Mouse (Mus musculus): ENCODE results near the gene Slc9a3r1. TPM values are rescaled to one million over a fixed set of nuclear protein-coding genes. Genes with fewer than 3 reads are reported as not detected.

Slc9a3r1 gene
- total and polyA plus RNA-seq, 2 experiments from 2014 or later: 53.3 to 65.4 TPM

DNA sequence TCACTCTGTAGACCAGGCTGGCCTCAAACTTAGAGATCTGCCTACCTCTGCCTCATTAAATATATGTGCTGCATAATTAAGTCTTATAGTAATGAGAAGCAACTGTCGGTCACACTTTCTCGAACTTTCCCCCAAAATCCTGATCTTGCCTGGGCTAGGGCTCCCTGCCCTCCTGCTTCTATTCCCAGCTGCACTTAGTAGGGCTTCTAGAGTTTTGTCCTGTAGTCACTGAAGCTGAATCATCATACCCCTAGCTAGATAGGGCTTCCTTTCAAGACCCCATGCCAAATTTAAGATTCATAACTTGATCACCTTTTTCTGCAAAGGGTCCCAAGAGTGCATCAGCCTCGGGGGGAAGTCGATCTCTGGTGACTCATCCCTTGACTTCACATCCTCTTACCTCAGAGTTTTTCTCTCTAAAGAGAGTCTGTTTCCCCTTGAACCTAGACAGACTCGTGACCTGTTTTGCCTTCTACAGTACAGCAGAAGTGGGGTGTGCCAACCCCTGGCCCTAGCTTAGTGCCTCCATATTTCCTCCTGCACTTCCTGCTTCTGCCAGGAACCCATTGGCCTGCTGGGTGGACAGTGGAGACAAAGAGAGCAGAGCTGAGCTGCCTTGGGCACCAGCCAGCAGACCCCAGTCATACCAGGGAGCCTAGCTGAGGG is 24.4 kb upstream of the Slc9a3r1 start:
- H3K36me3 ChIP-seq (ENCODE audit: insufficient read depth, low read length): no peaks in the 10 kb centered on the region
- no peak for TF ChIP-seq CTCF (IDR thresholded peaks at IDR 0.05)
- no peak overlapping the region for H3K9ac ChIP-seq (replicated peaks; ENCODE audit: low read length, poor library complexity, severe bottlenecking)
- DNase-seq (ENCODE audit: low spot score) (no peak), ATAC-seq (ENCODE audit: low FRiP score) (no peak)
- no peak overlapping the region for H3K4me2 ChIP-seq (ENCODE audit: low read depth, low read length, poor library complexity, severe bottlenecking)
- WGBS: 84% methylated on average over 5 of the region's 5 CpGs
- H3K27me3 ChIP-seq (ENCODE audit: insufficient read depth, low read length): no peaks in the 10 kb centered on the region
- no peak overlapping the region for H3K4me3 ChIP-seq (ENCODE audit: low read depth, low read length)
- H3K4me1 ChIP-seq (ENCODE audit: insufficient read depth, low read length): no peaks in the 10 kb centered on the region
- no peaks in the 10 kb centered on the region for H3K9me3 ChIP-seq (ENCODE audit: low read length)
- no peak overlapping the region for H3K27ac ChIP-seq (ENCODE audit: low read depth, low read length)

DNA sequence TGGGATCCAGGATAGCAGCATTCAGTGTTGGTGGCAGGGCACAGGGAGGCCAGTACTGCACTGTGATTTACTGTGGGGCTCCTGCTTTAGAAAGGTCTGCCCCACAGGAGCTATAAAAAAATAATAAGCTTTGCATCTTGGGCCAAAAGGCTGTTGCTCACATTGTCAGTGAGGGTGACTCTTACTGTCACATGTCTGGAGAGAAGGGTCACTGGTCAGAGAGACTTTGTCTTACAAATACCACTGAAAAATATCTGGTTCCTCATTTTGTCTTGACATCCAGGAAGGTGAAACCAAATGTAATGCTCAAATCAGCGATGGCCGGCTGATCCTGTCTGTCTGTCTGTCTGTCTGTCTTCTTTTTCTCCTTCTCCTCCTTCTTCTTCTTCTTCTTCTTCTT is 21.2 kb upstream of the Slc9a3r1 start:
- Histone ChIP-seq H3K27ac (ENCODE audit: low read depth, low read length) (no peak overlapping the region), H3K4me1 (ENCODE audit: insufficient read depth, low read length) (no peaks in the 10 kb centered on the region), H3K9me3 (ENCODE audit: low read length) (no peaks in the 10 kb centered on the region), H3K27me3 (ENCODE audit: insufficient read depth, low read length) (no peaks in the 10 kb centered on the region), H3K4me3 (ENCODE audit: low read depth, low read length) (no peak overlapping the region), H3K9ac (replicated peaks; ENCODE audit: low read length, poor library complexity, severe bottlenecking) (no peak overlapping the region), H3K4me2 (ENCODE audit: low read depth, low read length, poor library complexity, severe bottlenecking) (no peak overlapping the region), H3K36me3 (ENCODE audit: insufficient read depth, low read length) (no peaks in the 10 kb centered on the region)
- ATAC-seq (ENCODE audit: low FRiP score): no peak
- TF ChIP-seq CTCF (IDR thresholded peaks at IDR 0.05): no peak
- 80% methylated on average over 2 of the region's 2 CpGs for WGBS
- DNase-seq (ENCODE audit: low spot score): no peak

DNA sequence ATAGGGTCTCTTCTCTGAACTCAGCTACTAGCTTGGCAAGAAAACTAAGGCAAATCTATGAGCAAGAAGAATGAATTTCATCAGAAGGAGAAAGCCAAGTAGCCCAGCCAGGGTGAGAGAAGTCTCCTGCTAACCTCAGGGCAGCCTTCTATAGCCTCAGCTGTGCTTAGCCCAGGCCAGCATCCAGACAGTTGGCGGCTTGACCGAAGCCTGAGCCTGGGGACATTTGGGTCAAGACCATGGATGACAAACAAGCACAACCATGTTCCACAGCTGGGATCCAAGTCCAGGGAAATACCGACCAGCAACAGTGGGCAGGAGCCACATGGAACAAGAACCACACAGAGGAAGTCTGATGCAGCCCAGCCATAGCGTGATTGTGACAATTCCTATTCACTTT is 15.3 kb upstream of the Slc9a3r1 start:
- 83% methylated on average over 4 of the region's 4 CpGs for WGBS
- no peak overlapping the region for H3K9ac ChIP-seq (replicated peaks; ENCODE audit: low read length, poor library complexity, severe bottlenecking)
- ATAC-seq (ENCODE audit: low FRiP score) (no peak), DNase-seq (ENCODE audit: low spot score) (no peak)
- H3K4me1 ChIP-seq (ENCODE audit: insufficient read depth, low read length): no peaks in the 10 kb centered on the region
- no peaks in the 10 kb centered on the region for H3K36me3 ChIP-seq (ENCODE audit: insufficient read depth, low read length)
- H3K27me3 ChIP-seq (ENCODE audit: insufficient read depth, low read length): no peaks in the 10 kb centered on the region; the same call in 1 of the 2 replicates
- no peak overlapping the region for H3K4me3 ChIP-seq (ENCODE audit: low read depth, low read length)
- H3K27ac ChIP-seq (ENCODE audit: low read depth, low read length): no peak overlapping the region
- 0 out of 2 replicates have a peak, but pooled peaks cover 5% of the 10 kb centered on the region for H3K9me3 ChIP-seq (ENCODE audit: low read length)
- TF ChIP-seq CTCF (IDR thresholded peaks at IDR 0.05): no peak
- no peak overlapping the region for H3K4me2 ChIP-seq (ENCODE audit: low read depth, low read length, poor library complexity, severe bottlenecking)

DNA sequence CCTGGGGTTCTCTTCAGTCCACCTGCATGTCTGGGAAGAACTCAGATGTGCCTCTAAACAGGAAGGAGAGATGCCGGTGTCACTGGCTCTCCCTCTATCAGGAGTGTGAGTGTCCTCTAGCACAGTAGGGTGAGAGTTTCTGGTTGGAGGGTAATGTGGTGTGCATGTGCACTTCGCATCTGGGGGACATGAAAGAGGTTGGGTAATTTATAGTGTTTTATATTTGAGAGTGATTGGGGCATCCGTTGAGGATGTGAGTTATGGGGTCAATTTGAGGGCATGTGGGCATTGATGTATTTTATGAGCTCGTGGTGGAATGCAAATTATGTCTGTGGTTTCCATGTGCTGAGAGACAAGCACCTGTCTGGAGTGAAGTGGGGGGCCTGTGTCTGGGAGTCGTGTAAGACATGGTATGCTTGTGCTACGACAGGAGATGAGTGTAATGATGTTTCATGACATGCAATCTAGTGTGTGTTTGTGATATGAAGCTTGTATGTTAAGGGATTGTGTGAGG is 12.3 kb upstream of the Slc9a3r1 start:
- Histone ChIP-seq H3K4me1 (ENCODE audit: insufficient read depth, low read length) (no peaks in the 10 kb centered on the region), H3K27ac (ENCODE audit: low read depth, low read length) (no peak overlapping the region), H3K9me3 (ENCODE audit: low read length) (0 out of 2 replicates have a peak, but pooled peaks cover 5% of the 10 kb centered on the region), H3K4me2 (ENCODE audit: low read depth, low read length, poor library complexity, severe bottlenecking) (no peak overlapping the region), H3K27me3 (ENCODE audit: insufficient read depth, low read length) (peaks cover 25% of the 10 kb centered on the region), H3K36me3 (ENCODE audit: insufficient read depth, low read length) (no peaks in the 10 kb centered on the region), H3K9ac (replicated peaks; ENCODE audit: low read length, poor library complexity, severe bottlenecking) (no peak overlapping the region), H3K4me3 (ENCODE audit: low read depth, low read length) (no peak overlapping the region)
- WGBS: 84% methylated on average over 6 of the region's 6 CpGs
- ATAC-seq (ENCODE audit: low FRiP score) (no peak), DNase-seq (ENCODE audit: low spot score) (no peak)
- no peak for TF ChIP-seq CTCF (IDR thresholded peaks at IDR 0.05)

GRCm38 (mm10) chr11:115151755-115152429 is 11.2 kb upstream of the Slc9a3r1 start:
- ATAC-seq (ENCODE audit: low FRiP score) (peak; percentile 68; the same call in 1 of the 2 replicates), DNase-seq (ENCODE audit: low spot score) (peak; percentile 80)
- WGBS: 3% methylated on average over 15 of the region's 15 CpGs
- Histone ChIP-seq H3K27me3 (ENCODE audit: insufficient read depth, low read length) (peaks cover 27% of the 10 kb centered on the region), H3K9me3 (ENCODE audit: low read length) (0 out of 2 replicates have a peak, but pooled peaks cover 5% of the 10 kb centered on the region), H3K36me3 (ENCODE audit: insufficient read depth, low read length) (no peaks in the 10 kb centered on the region), H3K4me2 (ENCODE audit: low read depth, low read length, poor library complexity, severe bottlenecking) (peak overlapping the region; percentile 46), H3K4me1 (ENCODE audit: insufficient read depth, low read length) (no peaks in the 10 kb centered on the region), H3K27ac (ENCODE audit: low read depth, low read length) (no peak overlapping the region), H3K4me3 (ENCODE audit: low read depth, low read length) (peak overlapping the region; percentile 33), H3K9ac (replicated peaks; ENCODE audit: low read length, poor library complexity, severe bottlenecking) (peak overlapping the region; percentile 14; the same call in 1 of the 2 replicates)
- no peak for TF ChIP-seq CTCF (IDR thresholded peaks at IDR 0.05)

GRCm38 (mm10) chr11:115153088-115153487 is 10.1 kb upstream of the Slc9a3r1 start:
- ATAC-seq (ENCODE audit: low FRiP score): no peak

More at GRCm38 (mm10) chr11:115153088-115153487, 10.1 kb upstream of the Slc9a3r1 start:
- Histone ChIP-seq H3K9me3 (ENCODE audit: low read length) (0 out of 2 replicates have a peak, but pooled peaks cover 5% of the 10 kb centered on the region), H3K9ac (replicated peaks; ENCODE audit: low read length, poor library complexity, severe bottlenecking) (no peak overlapping the region), H3K4me1 (ENCODE audit: insufficient read depth, low read length) (no peaks in the 10 kb centered on the region), H3K4me2 (ENCODE audit: low read depth, low read length, poor library complexity, severe bottlenecking) (no peak overlapping the region), H3K27ac (ENCODE audit: low read depth, low read length) (no peak overlapping the region), H3K36me3 (ENCODE audit: insufficient read depth, low read length) (no peaks in the 10 kb centered on the region), H3K27me3 (ENCODE audit: insufficient read depth, low read length) (peaks cover 29% of the 10 kb centered on the region), H3K4me3 (ENCODE audit: low read depth, low read length) (no peak overlapping the region)
- WGBS: 83% methylated on average over 9 of the region's 9 CpGs
- DNase-seq (ENCODE audit: low spot score): no peak
- no peak for TF ChIP-seq CTCF (IDR thresholded peaks at IDR 0.05)

Measured in midbrain, postnatal 0 days (tissue).